Mouse (Mus musculus): ENCODE results near the gene Pbx1. TPM values are rescaled to one million over a fixed set of nuclear protein-coding genes. Genes with fewer than 3 reads are reported as not detected.

The Pbx1 gene
- total RNA-seq, 2 experiments from 2014 or later = 120 to 123 TPM

GRCm38 (mm10) chr1:168224218-168224617 lies 207.9 kb downstream of the Pbx1 start:
- Histone ChIP-seq H3K4me3 (no peak overlapping the region), H3K27ac (no peak overlapping the region)
- TF ChIP-seq CTCF (conservative IDR thresholded peaks at IDR 0.05) = no peak
- DNase-seq (ENCODE audit: low spot score in 2 of 2) = no peak

- Histone ChIP-seq H3K27ac (no peak overlapping the region), H3K4me3 (no peak overlapping the region)
- no peak for TF ChIP-seq CTCF (conservative IDR thresholded peaks at IDR 0.05)
- DNase-seq (ENCODE audit: low spot score in 2 of 2) = no peak
Observed at GRCm38 (mm10) chr1:168222794-168223193, 209.3 kb downstream of the Pbx1 start.

- H3K27ac ChIP-seq = peak overlapping the region; percentile 77
- TF ChIP-seq CTCF (conservative IDR thresholded peaks at IDR 0.05) = peak; percentile 40
- peak; percentile 39 to 63 for DNase-seq (ENCODE audit: low spot score in 2 of 2)
- H3K4me3 ChIP-seq = peak overlapping the region; percentile 36
Observed at GRCm38 (mm10) chr1:168221071-168221521, 211.0 kb downstream of the Pbx1 start.

- H3K27ac ChIP-seq = no peak overlapping the region; the same call in 1 of the 2 replicates
- peak in 1 of 2 experiments; percentile 24 for DNase-seq (ENCODE audit: low spot score in 2 of 2)
- TF ChIP-seq CTCF (conservative IDR thresholded peaks at IDR 0.05) = no peak
- no peak overlapping the region for H3K4me3 ChIP-seq
Observed at GRCm38 (mm10) chr1:168215896-168216747, 215.9 kb downstream of the Pbx1 start.

GRCm38 (mm10) chr1:168215468-168215867 lies 216.6 kb downstream of the Pbx1 start:
- TF ChIP-seq CTCF (conservative IDR thresholded peaks at IDR 0.05) = no peak
- H3K27ac ChIP-seq = no peak overlapping the region
- no peak for DNase-seq (ENCODE audit: low spot score in 2 of 2)
- no peak overlapping the region for H3K4me3 ChIP-seq

GRCm38 (mm10) chr1:168214040-168214443 lies 218.0 kb downstream of the Pbx1 start:
- peak overlapping the region; percentile 67; the same call in 1 of the 2 replicates for H3K27ac ChIP-seq
- DNase-seq (ENCODE audit: low spot score in 2 of 2) = peak; percentile 76 to 83
- H3K4me3 ChIP-seq = peak overlapping the region; percentile 12; the same call in 1 of the 2 replicates
- TF ChIP-seq CTCF (conservative IDR thresholded peaks at IDR 0.05) = peak; percentile 99

- DNase-seq (ENCODE audit: low spot score in 2 of 2) = no peak
- Histone ChIP-seq H3K4me3 (peak overlapping the region; percentile 1; the same call in 1 of the 2 replicates), H3K27ac (peak overlapping the region; percentile 67; the same call in 1 of the 2 replicates)
- TF ChIP-seq CTCF (conservative IDR thresholded peaks at IDR 0.05) = no peak
Observed at GRCm38 (mm10) chr1:168213595-168213994, 218.5 kb downstream of the Pbx1 start.

- no peak for DNase-seq (ENCODE audit: low spot score in 2 of 2)
- Histone ChIP-seq H3K4me3 (no peak overlapping the region), H3K27ac (no peak overlapping the region)
- TF ChIP-seq CTCF (conservative IDR thresholded peaks at IDR 0.05) = no peak
Observed at GRCm38 (mm10) chr1:168210401-168210800, 221.7 kb downstream of the Pbx1 start.

- no peak for DNase-seq (ENCODE audit: low spot score in 2 of 2)
Observed at GRCm38 (mm10) chr1:168200570-168201156, 231.4 kb downstream of the Pbx1 start.

GRCm38 (mm10) chr1:168198276-168198675 lies 233.8 kb downstream of the Pbx1 start:
- no peak for DNase-seq (ENCODE audit: low spot score in 2 of 2)
- no peak for TF ChIP-seq CTCF (conservative IDR thresholded peaks at IDR 0.05)
- Histone ChIP-seq H3K4me3 (no peak overlapping the region), H3K27ac (no peak overlapping the region)

More at GRCm38 (mm10) chr1:168200570-168201156, 231.4 kb downstream of the Pbx1 start:
- no peak for TF ChIP-seq CTCF (conservative IDR thresholded peaks at IDR 0.05)
- Histone ChIP-seq H3K27ac (no peak overlapping the region), H3K4me3 (no peak overlapping the region)

GRCm38 (mm10) chr1:168197908-168198258 lies 234.2 kb downstream of the Pbx1 start:
- no peak overlapping the region for H3K27ac ChIP-seq
- no peak for TF ChIP-seq CTCF (conservative IDR thresholded peaks at IDR 0.05)
- no peak for DNase-seq (ENCODE audit: low spot score in 2 of 2)
- no peak overlapping the region for H3K4me3 ChIP-seq

GRCm38 (mm10) chr1:168197195-168197907 lies 234.7 kb downstream of the Pbx1 start:
- no peak for DNase-seq (ENCODE audit: low spot score in 2 of 2)
- Histone ChIP-seq H3K4me3 (no peak overlapping the region), H3K27ac (no peak overlapping the region)
- no peak for TF ChIP-seq CTCF (conservative IDR thresholded peaks at IDR 0.05)

- no peak overlapping the region for H3K4me3 ChIP-seq
- TF ChIP-seq CTCF (conservative IDR thresholded peaks at IDR 0.05) = no peak
- H3K27ac ChIP-seq = peak overlapping the region; percentile 46; the same call in 1 of the 2 replicates
- peak in 1 of 2 experiments; percentile 53 for DNase-seq (ENCODE audit: low spot score in 2 of 2)
Observed at GRCm38 (mm10) chr1:168193364-168193763, 238.7 kb downstream of the Pbx1 start.
